Mouse (Mus musculus) stomach, embryonic 15.5 days (tissue): ENCODE measurements around the gene Acvr1b. TPM values are rescaled to one million over a fixed set of nuclear protein-coding genes. Genes with fewer than 3 reads are reported as not detected.

Experiments used
- ATAC-seq: fragments of 200-750 bp; cut with Nextera tagmentation; 2 replicates; pipeline ENCODE4 v1.8.0; 2017; ENCODE audit warnings: low read depth, moderate number of reproducible peaks, moderate TSS enrichment; ENCODE audit not compliant: insufficient read depth, low FRiP score
- H3K27ac ChIP-seq: fragments of 300-500 bp; sonication (generic); 2 replicates; pipeline ENCODE4 v1.5.1; 2015; ENCODE audit warnings: mild to moderate bottlenecking, inconsistent platforms
- H3K27me3 ChIP-seq: fragments of 300-500 bp; sonication (generic); replicated peaks from 2 replicates; pipeline ENCODE4 v1.6.1; 2015; ENCODE audit warnings: inconsistent platforms
- H3K36me3 ChIP-seq: fragments of 300-500 bp; sonication (generic); 2 replicates; pipeline ENCODE4 v1.6.1; 2015; ENCODE audit warnings: inconsistent platforms
- H3K4me1 ChIP-seq: fragments of 300-500 bp; sonication (generic); 2 replicates; pipeline ENCODE4 v1.6.1; 2015; ENCODE audit warnings: inconsistent platforms
- H3K4me2 ChIP-seq: fragments of 300-500 bp; sonication (generic); 2 replicates; pipeline ENCODE4 v1.6.1; 2015; ENCODE audit warnings: mild to moderate bottlenecking, inconsistent platforms
- H3K4me3 ChIP-seq: fragments of 300-500 bp; sonication (generic); replicated peaks from 2 replicates; pipeline ENCODE4 v1.5.1; 2015; ENCODE audit warnings: inconsistent platforms
- H3K9ac ChIP-seq: fragments of 300-500 bp; sonication (generic); 2 replicates; pipeline ENCODE4 v1.6.1; 2015; ENCODE audit warnings: inconsistent platforms
- H3K9me3 ChIP-seq: fragments of 300-500 bp; sonication (generic); 2 replicates; pipeline ENCODE4 v1.6.1; 2016; ENCODE audit warnings: inconsistent platforms
- WGBS: fragments of 180-500 bp; shearing (Covaris S2); methylation state at CpG from one replicate; pipeline ENCODE4 v1.1.7; 2015; 5-methylcytosine and 5-hydroxymethylcytosine counted together
- polyA plus RNA-seq: library from polyadenylated mRNA; unstranded; fragments of >200 nt; fragmentation: Nextera tagmentation; extraction: Ambion mirVana; gene quantifications from 2 replicates; pipeline ENCODE4 v1.2.1, GENCODE M21; 2015

Gene Acvr1b
- 8.9 and 9.9 TPM in 2 replicates for polyA plus RNA-seq

DNA sequence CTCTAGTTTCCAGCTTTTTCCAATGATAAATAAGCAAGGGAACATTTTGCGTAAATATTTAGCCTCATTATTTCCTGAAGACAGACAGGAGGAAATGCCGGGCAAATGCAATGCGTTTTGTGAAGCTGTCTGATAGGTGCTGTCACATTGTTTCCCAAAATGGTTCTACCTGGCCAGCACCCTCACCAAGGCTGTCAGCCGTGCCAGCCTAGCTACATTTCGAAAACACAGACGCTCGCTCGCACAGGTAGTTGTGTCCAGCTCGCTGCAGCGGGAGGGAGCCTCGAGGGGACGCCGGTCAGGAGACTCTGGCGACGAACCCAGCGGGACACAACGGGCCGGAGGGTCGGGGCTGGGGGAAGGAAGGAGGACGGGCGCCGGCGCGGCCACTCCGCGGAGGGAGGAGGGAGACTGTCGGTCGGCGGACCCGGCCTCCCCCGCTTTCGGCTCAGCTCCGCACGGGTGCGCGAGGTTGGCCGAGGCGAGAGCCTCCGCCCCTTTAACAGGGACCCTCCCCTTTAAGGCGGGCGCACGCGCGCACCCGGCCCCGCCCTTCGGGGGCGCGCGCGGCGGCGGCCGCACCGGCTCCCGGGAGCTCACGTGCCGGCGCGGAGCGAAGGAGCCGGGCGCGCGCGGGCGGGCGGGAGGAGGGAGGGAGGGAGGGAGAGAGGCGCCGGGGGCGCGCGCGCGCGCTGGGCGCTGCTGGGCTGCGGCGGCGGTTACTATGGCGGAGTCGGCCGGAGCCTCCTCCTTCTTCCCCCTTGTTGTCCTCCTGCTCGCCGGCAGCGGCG lies at the start of gene Acvr1b:
TSS of gene Acvr1b (plus strand) at position 647 of the 791 bp plus-strand sequence.
- under 1% methylated on average over 52 of the region's 87 CpGs for WGBS
- H3K27ac ChIP-seq = peak within 1 kb of the TSS; percentile 81
- no peaks in the 10 kb centered on the region for H3K9me3 ChIP-seq
- H3K27me3 ChIP-seq = no peaks in the 10 kb centered on the region
- no peaks in the 10 kb centered on the region for H3K36me3 ChIP-seq
- peaks cover 32% of the 10 kb centered on the region for H3K4me1 ChIP-seq
- peak; percentile 88 for ATAC-seq
- peak within 1 kb of the TSS; percentile 85 for H3K9ac ChIP-seq
- peak within 1 kb of the TSS; percentile 83 for H3K4me2 ChIP-seq
- H3K4me3 ChIP-seq = peak within 1 kb of the TSS; percentile 83

DNA sequence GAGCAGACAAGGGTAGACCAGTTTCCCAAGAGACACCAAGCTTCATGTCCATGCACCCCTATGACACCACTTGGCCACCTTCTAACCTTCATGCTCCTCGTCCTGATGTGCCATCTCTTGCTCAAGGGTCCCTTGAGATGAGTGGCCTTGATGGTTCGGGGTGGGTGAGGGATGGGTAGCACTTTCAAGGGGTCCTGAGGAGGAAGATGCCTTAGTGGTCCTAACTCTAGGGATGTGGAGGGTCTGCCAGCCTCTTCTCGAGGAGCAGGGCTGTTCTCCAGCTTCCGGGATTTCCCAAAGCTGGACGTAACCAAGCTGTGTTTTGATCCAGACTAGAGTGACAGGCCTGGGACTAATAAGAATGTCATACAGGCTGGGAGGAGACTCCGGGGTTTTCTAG lies 48.3 kb upstream of the Acvr1b start:
- Histone ChIP-seq H3K4me2 (no peak overlapping the region), H3K36me3 (no peaks in the 10 kb centered on the region), H3K9ac (no peak overlapping the region), H3K9me3 (no peaks in the 10 kb centered on the region), H3K4me1 (peaks cover 36% of the 10 kb centered on the region), H3K4me3 (no peak overlapping the region), H3K27ac (peak overlapping the region; percentile 82; the same call in 1 of the 2 replicates), H3K27me3 (peaks cover 3% of the 10 kb centered on the region; the same call in 1 of the 2 replicates)
- 91% methylated on average over 6 of the region's 6 CpGs for WGBS
- no peak for ATAC-seq

DNA sequence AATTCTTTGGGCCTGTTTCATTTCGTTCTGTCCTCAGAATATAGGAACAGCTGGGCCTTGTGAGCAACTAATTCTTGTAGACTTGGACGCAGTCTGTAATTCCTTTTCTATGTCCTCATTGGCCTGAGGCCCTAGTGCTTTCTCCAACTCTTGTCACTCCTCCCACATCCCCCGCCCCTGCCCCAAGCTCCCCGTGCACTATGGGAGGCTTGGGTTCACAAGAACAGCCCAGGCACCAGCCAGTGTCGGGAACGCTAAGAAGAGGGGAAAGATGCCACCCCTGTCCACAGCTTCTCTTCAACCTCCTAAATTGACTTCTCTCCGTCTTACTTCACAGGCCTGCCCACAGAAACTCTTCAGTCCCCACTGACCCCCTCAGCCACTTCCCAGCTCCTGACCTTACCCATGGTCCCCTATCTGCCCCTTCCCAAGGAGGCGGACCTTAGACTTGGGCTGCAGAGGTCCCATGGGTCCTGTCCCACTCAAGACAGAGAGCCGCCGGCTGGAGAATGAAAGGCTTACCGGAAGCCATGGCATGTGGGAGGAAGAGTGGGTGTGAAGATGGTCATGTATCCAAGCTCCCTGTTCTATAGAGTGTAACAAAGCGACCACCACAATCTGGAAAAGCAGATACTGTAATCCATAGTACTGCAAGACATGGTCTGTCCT lies 46.9 kb upstream of the Acvr1b start:
- peak; percentile 45; the same call in 1 of the 2 replicates for ATAC-seq
- whole genome bisulfite sequencing = 58% methylated on average over 12 of the region's 12 CpGs

DNA sequence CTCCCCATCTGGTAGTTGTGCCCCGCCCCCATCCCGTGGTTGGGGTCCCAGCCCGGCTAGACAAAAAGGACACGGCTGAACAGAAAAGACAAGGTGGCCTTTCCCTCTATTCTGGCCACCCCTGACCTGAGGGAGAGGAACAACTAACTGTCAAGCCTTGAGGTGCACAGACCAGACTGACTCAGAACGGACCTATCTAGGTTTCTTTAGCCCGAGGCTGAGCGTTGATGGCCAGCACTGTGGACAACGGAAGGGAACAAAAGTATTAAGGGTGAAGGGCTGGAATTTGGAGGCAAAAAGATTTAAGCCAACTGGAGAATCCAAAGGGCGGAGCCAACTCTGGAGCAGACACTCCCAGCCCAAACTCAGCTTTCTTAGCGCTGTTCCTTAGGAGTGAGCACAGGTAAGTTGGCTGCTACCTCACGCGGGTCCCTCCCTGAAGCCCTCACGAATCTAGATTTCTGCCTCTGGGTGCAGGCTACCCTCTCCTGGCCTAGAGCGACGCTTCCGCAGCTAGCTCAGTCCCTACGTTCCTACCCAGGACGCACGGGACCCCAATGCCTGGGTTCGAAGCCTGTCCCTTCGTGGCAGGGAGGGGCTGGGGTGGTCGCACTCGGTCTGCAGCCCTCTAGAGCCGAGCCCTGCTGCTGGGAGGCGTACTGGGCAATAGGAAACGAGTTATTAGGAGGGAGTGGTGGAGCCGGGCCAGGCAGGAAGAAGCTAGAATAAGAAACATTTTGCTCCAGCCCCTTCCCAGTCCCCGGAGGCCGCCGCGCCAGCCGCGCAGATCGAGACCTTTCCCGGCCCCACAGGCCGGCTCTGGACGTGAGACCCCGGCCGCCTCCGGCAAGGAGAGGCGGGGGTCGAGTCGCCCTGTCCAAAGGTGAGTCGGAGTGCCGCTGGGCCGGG lies 45.4 kb upstream of the Acvr1b start, which contains the start of gene Acvrl1:
TSS of gene Acvrl1 (plus strand) at position 342 of the 909 bp plus-strand sequence.
- H3K27me3 ChIP-seq = peaks cover 3% of the 10 kb centered on the region; the same call in 1 of the 2 replicates
- H3K9me3 ChIP-seq = no peaks in the 10 kb centered on the region
- no peaks in the 10 kb centered on the region for H3K36me3 ChIP-seq
- WGBS = 6% methylated on average over 46 of the region's 46 CpGs
- peak within 1 kb of the TSS; percentile 55 for H3K4me3 ChIP-seq
- peak within 1 kb of the TSS; percentile 77 for H3K27ac ChIP-seq
- H3K4me2 ChIP-seq = peak within 1 kb of the TSS; percentile 83
- peak; percentile 19; the same call in 1 of the 2 replicates for ATAC-seq
- peak within 1 kb of the TSS; percentile 65; the same call in 1 of the 2 replicates for H3K9ac ChIP-seq
- peaks cover 58% of the 10 kb centered on the region for H3K4me1 ChIP-seq

More for the DNA sequence above, 46.9 kb upstream of the Acvr1b start:
- H3K4me2 ChIP-seq = no peak overlapping the region
- H3K9ac ChIP-seq = no peak overlapping the region
- H3K27me3 ChIP-seq = peaks cover 3% of the 10 kb centered on the region; the same call in 1 of the 2 replicates
- H3K36me3 ChIP-seq = no peaks in the 10 kb centered on the region
- no peaks in the 10 kb centered on the region for H3K9me3 ChIP-seq
- no peak overlapping the region for H3K4me3 ChIP-seq
- H3K27ac ChIP-seq = peak overlapping the region; percentile 82
- peaks cover 46% of the 10 kb centered on the region for H3K4me1 ChIP-seq

DNA sequence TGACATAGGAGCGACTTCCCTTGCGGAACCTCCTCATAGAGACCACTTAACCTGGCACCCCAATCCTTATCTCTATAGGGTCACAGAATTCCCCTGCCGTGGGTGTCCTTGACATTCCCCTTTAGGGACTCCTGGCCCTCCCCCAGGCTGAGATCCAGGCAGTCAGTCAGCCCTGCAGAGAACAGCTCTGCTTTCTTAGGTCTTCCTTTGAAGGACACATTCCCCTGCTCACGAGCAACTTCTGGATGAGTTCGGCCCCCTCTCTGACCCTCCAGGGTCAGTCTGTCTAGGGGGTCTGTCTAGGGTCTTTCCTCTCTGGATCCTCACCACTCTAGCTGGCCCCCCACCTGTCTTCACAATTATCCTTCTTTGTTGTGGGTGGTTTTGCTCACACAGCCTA lies 44.5 kb upstream of the Acvr1b start:
- Histone ChIP-seq H3K4me2 (peak overlapping the region; percentile 83), H3K4me3 (peak overlapping the region; percentile 55), H3K27me3 (peaks cover 3% of the 10 kb centered on the region; the same call in 1 of the 2 replicates), H3K36me3 (no peaks in the 10 kb centered on the region), H3K9me3 (no peaks in the 10 kb centered on the region), H3K27ac (no peak overlapping the region), H3K4me1 (peaks cover 65% of the 10 kb centered on the region), H3K9ac (peak overlapping the region; percentile 65; the same call in 1 of the 2 replicates)
- WGBS = 31% methylated on average over 5 of the region's 5 CpGs
- no peak for ATAC-seq

DNA sequence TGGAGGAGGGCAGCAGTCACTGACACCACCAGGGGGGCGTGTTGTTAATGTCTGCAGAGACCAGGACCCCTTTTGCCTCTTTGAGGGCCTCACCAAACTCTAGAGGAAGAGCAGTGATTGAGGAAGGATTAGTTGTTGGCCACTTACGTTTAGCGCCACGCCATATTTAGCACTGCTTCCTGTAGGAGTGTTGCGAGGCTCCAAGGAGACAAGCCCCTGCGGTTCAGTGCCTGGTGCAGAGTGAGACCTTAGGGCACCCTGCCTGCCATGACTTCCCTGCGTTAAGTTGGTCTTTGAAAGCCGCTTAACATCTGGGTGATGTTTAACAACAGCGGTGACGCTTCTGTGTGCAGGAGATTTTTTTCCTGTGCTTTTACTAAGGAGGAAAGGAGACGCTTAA lies 42.4 kb upstream of the Acvr1b start:
- 23% methylated on average over 11 of the region's 11 CpGs for WGBS
- ATAC-seq = no peak
- H3K9ac ChIP-seq = no peak overlapping the region
- peak overlapping the region; percentile 32 for H3K4me2 ChIP-seq
- peaks cover 3% of the 10 kb centered on the region; the same call in 1 of the 2 replicates for H3K27me3 ChIP-seq
- H3K4me3 ChIP-seq = no peak overlapping the region
- H3K4me1 ChIP-seq = peaks cover 67% of the 10 kb centered on the region
- H3K9me3 ChIP-seq = no peaks in the 10 kb centered on the region
- peak overlapping the region; percentile 48; the same call in 1 of the 2 replicates for H3K27ac ChIP-seq
- H3K36me3 ChIP-seq = no peaks in the 10 kb centered on the region

DNA sequence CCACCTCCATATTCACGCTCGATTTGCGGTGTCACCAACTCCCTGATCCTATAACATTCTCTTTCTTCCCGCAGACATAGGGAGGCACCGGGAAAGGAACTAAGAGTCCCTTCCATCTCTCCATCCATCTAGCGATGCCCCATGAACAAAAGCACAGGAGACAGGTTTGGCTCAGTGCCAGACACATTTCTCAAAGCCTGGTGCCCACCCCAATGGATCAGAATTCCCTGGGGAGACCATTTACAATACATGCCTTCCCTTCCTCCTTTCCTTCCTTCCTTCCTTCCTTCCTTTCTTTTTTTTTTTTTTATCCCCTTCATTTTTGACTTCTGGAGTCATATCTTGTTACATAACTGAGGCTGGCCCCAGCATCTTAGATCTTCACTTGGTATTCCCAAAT lies 41.8 kb upstream of the Acvr1b start:
- no peaks in the 10 kb centered on the region for H3K9me3 ChIP-seq
- peaks cover 65% of the 10 kb centered on the region for H3K4me1 ChIP-seq
- ATAC-seq = no peak
- peak overlapping the region; percentile 88; the same call in 1 of the 2 replicates for H3K27ac ChIP-seq
- no peaks in the 10 kb centered on the region for H3K36me3 ChIP-seq
- no peak overlapping the region for H3K9ac ChIP-seq
- H3K4me2 ChIP-seq = peak overlapping the region; percentile 32; the same call in 1 of the 2 replicates
- H3K4me3 ChIP-seq = no peak overlapping the region
- peaks cover 3% of the 10 kb centered on the region; the same call in 1 of the 2 replicates for H3K27me3 ChIP-seq
- WGBS = 60% methylated on average over 6 of the region's 6 CpGs

DNA sequence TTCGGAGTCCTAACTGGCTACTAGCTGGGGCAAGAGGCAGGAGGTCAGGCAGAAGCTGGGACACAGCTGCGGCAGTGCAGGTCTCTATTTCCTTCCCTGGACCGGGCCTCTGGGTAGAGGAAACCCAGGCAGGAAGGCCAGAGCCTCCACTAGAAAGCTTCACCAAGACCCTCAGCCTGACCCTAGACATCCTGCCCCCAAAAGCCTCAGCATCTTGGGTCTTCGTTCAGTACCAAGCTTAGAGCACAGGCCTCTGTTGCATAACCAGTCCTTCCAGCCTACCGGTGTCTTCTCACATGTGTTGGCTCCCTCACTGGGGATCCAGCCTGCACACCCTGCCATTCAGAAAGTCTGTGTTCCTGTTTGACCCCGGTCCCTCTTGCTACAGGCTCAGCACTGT lies 41.1 kb upstream of the Acvr1b start:
- Histone ChIP-seq H3K27ac (peak overlapping the region; percentile 88), H3K4me1 (peaks cover 63% of the 10 kb centered on the region), H3K27me3 (peaks cover 3% of the 10 kb centered on the region; the same call in 1 of the 2 replicates), H3K9ac (no peak overlapping the region), H3K36me3 (peaks cover 7% of the 10 kb centered on the region; the same call in 1 of the 2 replicates), H3K9me3 (no peaks in the 10 kb centered on the region), H3K4me2 (no peak overlapping the region), H3K4me3 (no peak overlapping the region)
- WGBS = 61% methylated on average over 6 of the region's 6 CpGs
- no peak for ATAC-seq

DNA sequence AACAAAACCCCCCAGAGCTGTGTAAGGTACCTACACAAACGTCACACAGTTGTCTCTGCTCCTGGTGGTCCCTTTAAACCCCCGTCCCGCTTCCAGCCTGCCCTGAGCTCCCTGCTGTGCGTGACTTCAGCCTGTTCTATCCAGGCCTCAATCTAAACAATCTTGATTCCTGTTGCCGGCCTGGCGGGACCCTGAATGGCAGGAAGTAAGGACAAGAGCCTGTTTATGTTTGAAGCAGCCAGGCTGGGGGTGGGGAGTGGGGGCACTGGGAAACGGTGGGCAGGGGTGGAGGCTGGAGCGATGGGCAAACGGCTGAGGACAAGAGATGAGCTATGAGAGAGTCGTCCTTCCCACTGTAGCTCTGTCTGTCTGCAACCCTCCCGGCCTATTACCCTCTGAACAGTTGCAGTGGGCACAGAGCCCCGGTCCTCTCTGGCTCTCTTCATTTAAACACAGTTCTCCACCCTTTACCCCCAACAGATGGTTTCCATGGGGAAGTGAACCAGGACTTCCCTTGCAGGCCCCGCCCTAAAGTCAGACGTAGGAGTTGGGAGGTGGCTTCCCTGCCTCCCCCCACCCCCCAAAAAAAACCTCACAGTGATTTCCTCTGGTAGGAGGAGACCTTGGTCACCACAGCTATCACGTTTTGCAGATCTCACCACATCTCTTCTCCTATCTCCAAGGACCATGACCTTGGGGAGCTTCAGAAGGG lies 39.7 kb upstream of the Acvr1b start:
- Histone ChIP-seq H3K27ac (peak overlapping the region; percentile 88), H3K9ac (no peak overlapping the region), H3K9me3 (no peaks in the 10 kb centered on the region), H3K4me1 (peaks cover 54% of the 10 kb centered on the region), H3K4me2 (peak overlapping the region; percentile 52), H3K36me3 (peaks cover 8% of the 10 kb centered on the region; the same call in 1 of the 2 replicates), H3K27me3 (peaks cover 3% of the 10 kb centered on the region; the same call in 1 of the 2 replicates), H3K4me3 (peak overlapping the region; percentile 31)
- ATAC-seq = peak; percentile 52; the same call in 1 of the 2 replicates
- WGBS = 21% methylated on average over 15 of the region's 15 CpGs

DNA sequence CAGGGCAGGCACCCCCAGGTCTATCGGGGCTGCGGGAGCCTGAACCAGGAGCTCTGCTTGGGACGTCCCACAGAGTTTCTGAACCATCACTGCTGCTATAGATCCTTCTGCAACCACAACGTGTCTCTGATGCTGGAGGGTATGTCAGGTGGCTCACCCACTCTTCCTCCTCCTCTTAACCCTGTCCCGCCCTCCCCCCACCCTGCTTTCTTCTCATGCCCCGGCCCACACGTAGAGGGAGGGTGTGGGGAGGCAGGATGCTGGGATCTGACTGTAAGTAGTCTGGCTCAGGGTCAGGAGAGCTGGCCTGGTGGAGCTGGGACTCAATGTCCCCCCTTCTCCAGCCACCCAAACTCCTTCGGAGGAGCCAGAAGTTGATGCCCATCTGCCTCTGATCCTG lies 38.5 kb upstream of the Acvr1b start:
- Histone ChIP-seq H3K4me2 (peak overlapping the region; percentile 52), H3K9ac (0 out of 2 replicates have a peak overlapping the region, but pooled peaks have one; percentile 12), H3K36me3 (peaks cover 8% of the 10 kb centered on the region; the same call in 1 of the 2 replicates), H3K9me3 (no peaks in the 10 kb centered on the region), H3K4me1 (peaks cover 57% of the 10 kb centered on the region), H3K27me3 (no peaks in the 10 kb centered on the region; the same call in 1 of the 2 replicates), H3K27ac (peak overlapping the region; percentile 88), H3K4me3 (peak overlapping the region; percentile 31)
- WGBS = 47% methylated on average over 8 of the region's 8 CpGs
- ATAC-seq = no peak
